Mouse (Mus musculus): ENCODE measurements at regions not wholly inside any gene's neighbourhood (a gene's known extent, or its start where the extent isn't known, plus 50 kb on each side); places are given as distances from the start of the nearest gene placed in this dataset.

- TF ChIP-seq CTCF (IDR thresholded peaks at IDR 0.05; ENCODE audit: control insufficient read depth, insufficient read depth, low read length) (no peak), POLR2A (IDR thresholded peaks at IDR 0.05; ENCODE audit: borderline replicate concordance, control insufficient read depth, low read depth, low read length) (no peak)
Observed at GRCm38 (mm10) chr11:20464564-20464963, 78.5 kb upstream of the Sertad2 start.
